Mouse (Mus musculus) kidney, postnatal 0 days (tissue): Measurements from ENCODE around the gene Fgfr1op. TPM values are rescaled to one million over a fixed set of nuclear protein-coding genes. Genes with fewer than 3 reads are reported as not detected.
"Not testable (repeated sequence)": the region's sequence is repeated elsewhere in the genome, so short reads cannot be mapped to it uniquely, and the experiment has no call there.

ENCODE experiments used
- ATAC-seq: fragments of 200-750 bp; cut with Nextera tagmentation; replicated peaks from 2 replicates; pipeline ENCODE4 v1.8.0; 2017; ENCODE audit warnings: low read depth, moderate number of reproducible peaks, moderate TSS enrichment, moderate library complexity; ENCODE audit not compliant: low FRiP score
- DNase-seq: peaks from one replicate; pipeline ENCODE4 v3.0.0-alpha.2; 2016; ENCODE audit warnings: low spot score
- H3K27ac ChIP-seq: fragments of 300-500 bp; sonication (generic); 2 replicates; pipeline ENCODE4 v1.5.1; 2014; ENCODE audit warnings: mild to moderate bottlenecking
- H3K27me3 ChIP-seq: fragments of 300-500 bp; sonication (generic); 2 replicates; pipeline ENCODE4 v1.6.1; 2014; ENCODE audit warnings: low read length, mixed read lengths; ENCODE audit not compliant: insufficient read depth
- H3K36me3 ChIP-seq: fragments of 300-500 bp; sonication (generic); 2 replicates; pipeline ENCODE4 v1.6.1; 2014; ENCODE audit warnings: low read length, mixed read lengths; ENCODE audit not compliant: insufficient read depth
- H3K4me1 ChIP-seq: fragments of 300-500 bp; sonication (generic); replicated peaks from 2 replicates; pipeline ENCODE4 v1.6.1; 2014; ENCODE audit warnings: antibody characterized with exemption, low read length, mixed read lengths; ENCODE audit not compliant: insufficient read depth
- H3K4me2 ChIP-seq: fragments of 300-500 bp; sonication (generic); 2 replicates; pipeline ENCODE4 v1.6.1; 2014; ENCODE audit warnings: mild to moderate bottlenecking, low read length, moderate library complexity, mixed read lengths
- H3K4me3 ChIP-seq: fragments of 300-500 bp; sonication (generic); replicated peaks from 2 replicates; pipeline ENCODE4 v1.5.1; 2014; ENCODE audit warnings: low read depth, low read length
- H3K9ac ChIP-seq: fragments of 300-500 bp; sonication (generic); 2 replicates; pipeline ENCODE4 v1.6.1; 2014; ENCODE audit warnings: low read depth, low read length
- H3K9me3 ChIP-seq: fragments of 300-500 bp; sonication (generic); replicated peaks from 2 replicates; pipeline ENCODE4 v1.6.1; 2016; ENCODE audit warnings: low read length, inconsistent platforms, mixed read lengths
- WGBS: fragments of 180-500 bp; shearing (Covaris S2); extraction: QIAGEN DNeasy Blood & Tissue Kit; methylation state at CpG from one replicate; pipeline ENCODE4 v1.1.7; 2014; 5-methylcytosine and 5-hydroxymethylcytosine counted together
- polyA plus RNA-seq: library from polyadenylated mRNA; unstranded; fragments of >200 nt; fragmentation: Nextera tagmentation; extraction: Ambion mirVana; gene quantifications from 2 replicates; pipeline ENCODE4 v1.2.1, GENCODE M21; 2015

Fgfr1op gene
- polyA plus RNA-seq, 1 experiment from 2014 or later = 28.7 TPM

GRCm38 (mm10) chr17:8140210-8140609, 25.1 kb upstream of the Fgfr1op start:
- H3K9ac ChIP-seq, H3K27ac ChIP-seq, DNase-seq, ATAC-seq, H3K4me2 ChIP-seq, H3K36me3 ChIP-seq, H3K4me1 ChIP-seq, H3K4me3 ChIP-seq, H3K27me3 ChIP-seq, H3K9me3 ChIP-seq: not testable (repeated sequence)
- WGBS = 89% methylated on average over 3 of the region's 3 CpGs

- not testable (repeated sequence) for H3K36me3 ChIP-seq, H3K27me3 ChIP-seq, H3K9ac ChIP-seq, H3K9me3 ChIP-seq, H3K4me3 ChIP-seq, H3K4me1 ChIP-seq, ATAC-seq, H3K4me2 ChIP-seq
- peak; percentile 25 for DNase-seq
- 38% methylated on average over 11 of the region's 14 CpGs for WGBS
- 0 out of 2 replicates have a peak overlapping the region, but pooled peaks have one; percentile 50 for H3K27ac ChIP-seq
Observed at GRCm38 (mm10) chr17:8143802-8144673, 21.3 kb upstream of the Fgfr1op start.

- not testable (repeated sequence) for H3K27me3 ChIP-seq, H3K4me1 ChIP-seq, DNase-seq, H3K9me3 ChIP-seq, H3K36me3 ChIP-seq, H3K9ac ChIP-seq
- Histone ChIP-seq H3K27ac (peak overlapping the region; percentile 77; the same call in 1 of the 2 replicates), H3K4me2 (peak overlapping the region; percentile 53), H3K4me3 (peak overlapping the region; percentile 51)
- 11% methylated on average over 5 of the region's 5 CpGs for WGBS
- ATAC-seq = peak; percentile 5; the same call in 1 of the 2 replicates
Observed at GRCm38 (mm10) chr17:8146931-8147330, 18.4 kb upstream of the Fgfr1op start.

- H3K27me3 ChIP-seq, H3K9me3 ChIP-seq, H3K4me1 ChIP-seq, H3K36me3 ChIP-seq: not testable (repeated sequence)
- DNase-seq = peak; percentile 19
- Histone ChIP-seq H3K4me3 (peak within 1 kb of the TSS; percentile 51), H3K9ac (peak within 1 kb of the TSS; percentile 66; the same call in 1 of the 2 replicates), H3K27ac (peak within 1 kb of the TSS; percentile 77; the same call in 1 of the 2 replicates), H3K4me2 (peak within 1 kb of the TSS; percentile 53)
- 0% methylated on average over 41 of the region's 67 CpGs for WGBS
- peak; percentile 99 for ATAC-seq
Observed at GRCm38 (mm10) chr17:8147439-8148316, 17.6 kb upstream of the Fgfr1op start, which contains the start of the genes Gm49673 and Rnaset2a. Gm49673 (minus strand) TSS chr17:8147788. Rnaset2a (minus strand) TSS chr17:8148097.

GRCm38 (mm10) chr17:8155010-8155409, 10.3 kb upstream of the Fgfr1op start:
- ATAC-seq = not testable (repeated sequence)

GRCm38 (mm10) chr17:8155982-8156381, 9.3 kb upstream of the Fgfr1op start:
- not testable (repeated sequence) for H3K4me2 ChIP-seq, H3K36me3 ChIP-seq, H3K9ac ChIP-seq, DNase-seq, H3K4me1 ChIP-seq, H3K9me3 ChIP-seq, H3K27ac ChIP-seq, H3K27me3 ChIP-seq, H3K4me3 ChIP-seq
- ATAC-seq = peak; percentile 63
- WGBS = no CpG with 5 or more reads among the region's 8 CpGs

More at GRCm38 (mm10) chr17:8155010-8155409, 10.3 kb upstream of the Fgfr1op start:
- H3K9ac ChIP-seq, H3K4me2 ChIP-seq, DNase-seq, H3K9me3 ChIP-seq, H3K36me3 ChIP-seq, H3K27ac ChIP-seq, H3K27me3 ChIP-seq, H3K4me3 ChIP-seq, H3K4me1 ChIP-seq: not testable (repeated sequence)
- 69% methylated on average over 7 of the region's 7 CpGs for WGBS

- not testable (repeated sequence) for H3K4me2 ChIP-seq, H3K4me3 ChIP-seq, H3K9me3 ChIP-seq, ATAC-seq, DNase-seq, H3K27ac ChIP-seq, H3K27me3 ChIP-seq, H3K36me3 ChIP-seq, H3K4me1 ChIP-seq, H3K9ac ChIP-seq
- WGBS = no CpG with 5 or more reads among the region's 1 CpGs
Observed at GRCm38 (mm10) chr17:8158627-8159026, 6.7 kb upstream of the Fgfr1op start.
